Mouse (Mus musculus): ENCODE results near the gene H2afx.

Gene H2afx

DNA sequence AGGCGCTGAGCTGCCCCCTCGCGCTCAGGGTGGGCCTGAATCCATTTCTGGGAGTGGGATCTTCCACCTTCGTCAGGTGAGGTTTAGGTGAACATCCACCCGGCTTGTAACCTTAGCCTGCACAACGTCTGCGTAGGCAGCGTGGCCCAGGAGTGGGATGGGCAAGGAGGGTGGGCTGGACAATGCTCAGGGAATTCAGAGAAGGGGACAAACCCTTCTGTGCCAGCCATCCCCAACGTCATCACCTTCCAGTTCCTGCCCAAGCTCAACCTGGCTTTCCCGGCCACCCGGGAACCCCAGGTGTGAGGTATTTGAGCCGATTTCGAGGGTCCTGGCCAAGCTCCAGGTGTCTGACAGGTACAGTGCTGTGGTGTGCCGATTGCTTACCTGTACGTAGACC lies 45.4 kb downstream of the H2afx start:
- DNase-seq (ENCODE audit: low spot score in 2 of 2), result no peak

DNA sequence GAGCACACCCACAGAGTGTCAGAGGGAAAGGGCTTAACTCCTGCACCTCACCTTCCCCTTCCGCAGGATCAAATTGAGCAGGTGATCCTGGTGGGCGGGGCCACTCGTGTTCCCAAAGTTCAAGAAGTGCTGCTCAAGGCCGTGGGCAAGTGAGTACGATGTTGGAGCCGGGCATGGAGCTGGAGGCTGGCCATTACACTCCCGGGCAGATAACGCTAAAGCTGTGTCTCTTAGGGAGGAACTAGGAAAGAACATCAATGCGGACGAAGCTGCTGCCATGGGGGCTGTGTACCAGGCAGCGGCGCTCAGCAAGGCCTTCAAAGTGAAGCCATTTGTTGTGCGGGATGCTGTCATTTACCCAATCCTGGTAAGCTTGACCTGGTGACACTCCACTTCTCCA lies 50.1 kb downstream of the H2afx start:
- DNase-seq (ENCODE audit: low spot score in 2 of 2), result no peak
